Mouse (Mus musculus) layer of hippocampus, adult 2 months (tissue): ENCODE results near the gene Tomm22. TPM values are rescaled to one million over a fixed set of nuclear protein-coding genes. Genes with fewer than 3 reads are reported as not detected.
A peak's percentile ranks its signal among the peaks of the same experiment; 100 is the strongest.
"Not testable (repeated sequence)": the region's sequence is repeated elsewhere in the genome, so short reads cannot be mapped to it uniquely, and the experiment has no call there.

ENCODE experiments used
- DNase-seq, 2 experiments: peaks; one replicate each; pipeline ENCODE4 v3.0.0; 2022; ENCODE audit warnings: low spot score in 2 of 2
- H3K27ac ChIP-seq: fragments of 200-600 bp; 2 replicates; pipeline ENCODE4 v1.8.1; 2022
- H3K4me3 ChIP-seq: fragments of 200-600 bp; 2 replicates; pipeline ENCODE4 v1.8.1; 2022; ENCODE audit warnings: mild to moderate bottlenecking
- CTCF ChIP-seq: fragments of 200-600 bp; conservative IDR thresholded peaks from 2 replicates; pipeline ENCODE4 v1.8.1; 2022; ENCODE audit warnings: antibody characterized with exemption, mild to moderate bottlenecking, moderate library complexity
- total RNA-seq, 2 experiments: library from RNA; stranded (reverse); gene quantifications; 2 replicates each; pipeline ENCODE4 v1.2.3; 2021

Tomm22 gene
- total RNA-seq, 2 experiments from 2014 or later = 99.9 to 105 TPM

GRCm38 (mm10) chr15:79664666-79665065 is 6.0 kb upstream of the Tomm22 start:
- TF ChIP-seq CTCF = no peak
- Histone ChIP-seq H3K4me3 (no peak overlapping the region), H3K27ac (peak overlapping the region; percentile 24; the same call in 1 of the 2 replicates)
- DNase-seq = peak; percentile 36 to 52

- peak; percentile 46 for TF ChIP-seq CTCF
- H3K27ac ChIP-seq = no peak overlapping the region
- H3K4me3 ChIP-seq = no peak overlapping the region
- DNase-seq = no peak
Measured at GRCm38 (mm10) chr15:79669195-79669594, 1.5 kb upstream of the Tomm22 start.

GRCm38 (mm10) chr15:79670972-79671299 is 275 bp downstream of the Tomm22 start:
- TF ChIP-seq CTCF = no peak

GRCm38 (mm10) chr15:79671828-79672348 is 1.2 kb downstream of the Tomm22 start:
- peak overlapping the region; percentile 85 for H3K4me3 ChIP-seq
- DNase-seq = not testable (repeated sequence)

More at GRCm38 (mm10) chr15:79670972-79671299, 275 bp downstream of the Tomm22 start:
- no peak for DNase-seq
- peak overlapping the region; percentile 90 for H3K27ac ChIP-seq
- H3K4me3 ChIP-seq = peak overlapping the region; percentile 85

GRCm38 (mm10) chr15:79677936-79678335 is 7.3 kb downstream of the Tomm22 start:
- Histone ChIP-seq H3K4me3 (no peak overlapping the region), H3K27ac (no peak overlapping the region)
- no peak for TF ChIP-seq CTCF
- DNase-seq = no peak

More at GRCm38 (mm10) chr15:79671828-79672348, 1.2 kb downstream of the Tomm22 start:
- H3K27ac ChIP-seq = not testable (repeated sequence)

- H3K27ac ChIP-seq = no peak overlapping the region
- no peak for TF ChIP-seq CTCF
- DNase-seq = no peak
- H3K4me3 ChIP-seq = no peak overlapping the region
Measured at GRCm38 (mm10) chr15:79681973-79682372, 11.3 kb downstream of the Tomm22 start.

- no peak for DNase-seq
- Histone ChIP-seq H3K4me3 (peak overlapping the region; percentile 87; the same call in 1 of the 2 replicates), H3K27ac (no peak overlapping the region)
- TF ChIP-seq CTCF = no peak
Measured at GRCm38 (mm10) chr15:79683146-79683545, 12.5 kb downstream of the Tomm22 start.

- DNase-seq = peak in 1 of 2 experiments; percentile 42
- no peak for TF ChIP-seq CTCF
- Histone ChIP-seq H3K27ac (no peak overlapping the region), H3K4me3 (peak overlapping the region; percentile 87)
Measured at GRCm38 (mm10) chr15:79683707-79684465, 13.2 kb downstream of the Tomm22 start.

GRCm38 (mm10) chr15:79684616-79685015 is 14.0 kb downstream of the Tomm22 start:
- DNase-seq = no peak
- peak overlapping the region; percentile 87 for H3K4me3 ChIP-seq
- no peak overlapping the region for H3K27ac ChIP-seq
- no peak for TF ChIP-seq CTCF

GRCm38 (mm10) chr15:79685141-79685641 is 14.5 kb downstream of the Tomm22 start:
- DNase-seq = no peak
- TF ChIP-seq CTCF = no peak

GRCm38 (mm10) chr15:79686046-79686869 is 15.6 kb downstream of the Tomm22 start:
- no peak for DNase-seq
- H3K27ac ChIP-seq = peak overlapping the region; percentile 98; the same call in 1 of the 2 replicates
- TF ChIP-seq CTCF = no peak
- H3K4me3 ChIP-seq = peak overlapping the region; percentile 87

More at GRCm38 (mm10) chr15:79685141-79685641, 14.5 kb downstream of the Tomm22 start:
- H3K27ac ChIP-seq = 0 out of 2 replicates have a peak overlapping the region, but pooled peaks have one; percentile 98
- peak overlapping the region; percentile 87 for H3K4me3 ChIP-seq

- Histone ChIP-seq H3K4me3 (peak overlapping the region; percentile 87), H3K27ac (peak overlapping the region; percentile 98)
- TF ChIP-seq CTCF = no peak
- DNase-seq = peak in 1 of 2 experiments; percentile 26
Measured at GRCm38 (mm10) chr15:79687175-79687574, 16.5 kb downstream of the Tomm22 start.
